Mouse (Mus musculus) erythroblast, embryonic 14.5 days (primary cell): ENCODE results near the gene Sct.

ENCODE experiments used
- GATA1 ChIP-seq: IDR thresholded peaks from 2 replicates; pipeline ENCODE4 v1.6.1; 2012; ENCODE audit warnings: low read length, inconsistent platforms, mixed read lengths
- TAL1 ChIP-seq: IDR thresholded peaks from 3 replicates; pipeline ENCODE4 v1.6.1; 2012; ENCODE audit warnings: low read length, inconsistent platforms, mixed read lengths

- no peak for TF ChIP-seq GATA1
- TF ChIP-seq TAL1: no peak
Observed at GRCm38 (mm10) chr7:141231111-141231510, 47.8 kb downstream of the Sct start.
